Mouse (Mus musculus) urinary bladder, postnatal 36 days (tissue): ENCODE results near the gene Ifitm3.
"Not testable (repeated sequence)": the region's sequence is repeated elsewhere in the genome, so short reads cannot be mapped to it uniquely, and the experiment has no call there.

ENCODE experiments used
- DNase-seq, 2 experiments: peaks; one replicate each; pipeline ENCODE4 v3.0.0; 2022; ENCODE audit warnings: low spot score in 2 of 2, mixed read lengths in 1 of 2

Ifitm3 gene

GRCm38 (mm10) chr7:141010593-141010992 is at the start of gene Ifitm3:
Ifitm3 (minus strand) TSS chr7:141010770.
- DNase-seq = peak; percentile 62 to 69

GRCm38 (mm10) chr7:141059929-141060328 is 49.4 kb upstream of the Ifitm3 start:
- DNase-seq = no peak

DNA sequence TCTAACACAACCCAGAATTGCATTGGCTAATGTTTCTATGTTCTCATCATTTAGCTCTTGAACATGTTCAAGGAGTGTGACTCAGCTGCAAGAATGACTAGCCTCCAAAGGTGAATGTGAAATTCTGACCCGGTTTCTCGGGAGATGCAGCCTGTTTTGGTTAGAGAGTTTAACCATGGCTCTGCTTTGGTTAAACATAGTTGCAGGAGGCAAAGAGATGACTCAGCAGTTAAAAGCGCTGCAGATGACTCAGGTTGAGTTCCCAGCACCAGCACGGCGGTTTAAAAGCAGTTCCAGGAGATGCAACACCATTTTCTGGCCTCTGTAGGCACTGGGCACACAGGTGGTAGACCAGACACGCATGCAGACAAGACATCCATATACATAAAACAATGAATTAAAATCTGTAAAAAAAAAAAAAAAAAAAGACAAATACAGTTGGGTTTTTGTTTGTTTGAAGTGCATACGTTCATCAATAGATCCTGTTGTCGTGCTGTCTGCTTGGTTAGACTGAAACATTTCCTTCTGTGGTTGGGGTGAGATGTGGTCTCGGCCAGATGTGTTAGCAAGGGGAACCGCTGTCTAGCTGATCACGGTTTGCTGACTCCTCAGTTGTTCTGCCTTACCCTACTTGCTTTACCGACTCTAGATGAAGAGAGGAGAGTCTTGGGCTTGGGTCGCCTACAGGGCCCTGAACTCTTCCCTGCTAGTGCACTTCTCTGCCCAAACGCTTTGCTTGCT is 48.2 kb upstream of the Ifitm3 start:
- no peak for DNase-seq

DNA sequence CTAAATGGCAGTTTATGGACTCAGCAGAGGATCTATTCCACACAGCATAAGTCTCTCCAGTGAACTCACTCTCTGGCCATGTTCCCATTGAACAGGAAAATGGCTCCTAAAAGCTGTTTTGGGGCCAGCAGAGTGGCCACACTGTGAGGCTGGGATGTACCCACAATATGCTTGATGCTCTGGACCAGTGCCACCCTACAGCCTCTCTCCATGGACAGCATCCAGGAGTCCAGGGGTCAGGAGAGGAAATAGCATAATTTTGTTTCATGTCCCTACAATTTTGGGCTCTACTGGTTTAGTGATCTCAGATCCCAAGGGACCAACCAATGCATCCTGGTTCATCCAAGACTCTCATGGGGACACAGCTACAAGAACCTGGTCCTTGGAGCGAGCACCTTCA is 47.0 kb upstream of the Ifitm3 start:
- no peak for DNase-seq

- no peak for DNase-seq
These were observed 46.4 kb upstream of the Ifitm3 start for GRCm38 (mm10) chr7:141056976-141057375.

GRCm38 (mm10) chr7:141055785-141056184 is 45.2 kb upstream of the Ifitm3 start:
- no peak for DNase-seq

DNA sequence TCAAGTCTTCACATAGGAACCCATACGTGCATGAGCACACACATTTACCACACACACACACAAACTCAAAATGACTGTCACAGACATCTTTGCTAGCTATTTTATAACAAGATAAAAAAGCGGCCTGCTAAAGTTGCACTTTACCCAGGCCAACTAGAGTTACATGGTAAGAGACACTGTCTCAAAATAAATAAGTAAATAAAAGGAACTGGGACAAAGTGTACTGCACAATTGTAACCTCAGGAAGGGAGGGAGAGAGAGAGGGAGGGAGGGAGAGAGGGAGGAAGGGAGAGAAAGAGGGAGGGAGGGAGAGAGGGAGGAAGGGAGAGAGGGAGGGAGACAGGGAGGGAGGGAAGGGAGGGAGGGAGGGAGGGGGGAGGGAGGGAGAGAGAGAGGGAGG is 41.9 kb upstream of the Ifitm3 start:
- DNase-seq = no peak

- DNase-seq = no peak
These were observed 41.4 kb upstream of the Ifitm3 start for GRCm38 (mm10) chr7:141052016-141052415.

- DNase-seq = no peak
These were observed 40.6 kb upstream of the Ifitm3 start for GRCm38 (mm10) chr7:141051060-141051685.

- no peak for DNase-seq
These were observed 38.8 kb upstream of the Ifitm3 start for GRCm38 (mm10) chr7:141049326-141049725.

GRCm38 (mm10) chr7:141048226-141049218 is 38.0 kb upstream of the Ifitm3 start:
- peak; percentile 90 to 92 for DNase-seq

DNA sequence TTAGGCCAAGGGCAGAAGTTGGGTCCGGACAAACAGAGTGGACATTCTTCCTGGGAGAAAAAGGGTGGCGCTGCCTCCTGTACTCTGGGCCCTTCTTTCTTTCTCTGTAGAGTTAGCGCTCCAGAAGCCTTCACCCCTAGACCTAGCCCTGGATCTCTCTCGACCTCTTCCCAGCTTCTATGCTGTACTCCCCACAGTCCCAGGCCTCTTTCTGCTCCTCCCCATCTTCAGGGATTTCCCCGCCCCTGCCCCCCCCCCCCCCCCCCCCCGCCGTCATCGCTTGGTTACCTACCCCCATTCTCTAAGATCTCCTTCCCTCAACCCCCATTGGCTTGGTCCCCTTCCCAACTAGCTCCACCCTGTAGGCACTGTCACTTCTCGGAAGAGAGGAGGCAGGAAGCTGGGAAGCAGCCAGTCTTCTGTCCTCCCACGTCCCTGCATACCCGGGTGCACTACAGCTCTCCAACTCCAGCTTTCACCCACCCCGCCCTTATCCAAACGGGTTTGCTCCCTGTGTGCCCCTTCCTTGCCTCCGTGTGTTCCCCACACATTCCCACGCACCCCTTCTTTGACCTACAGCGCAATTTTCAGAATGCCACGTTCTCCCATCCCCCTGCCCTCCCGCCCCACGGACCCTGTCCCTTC is 37.1 kb upstream of the Ifitm3 start:
- peak; percentile 63 to 81 for DNase-seq

- no peak for DNase-seq
These were observed 36.5 kb upstream of the Ifitm3 start for GRCm38 (mm10) chr7:141046931-141047580.

DNA sequence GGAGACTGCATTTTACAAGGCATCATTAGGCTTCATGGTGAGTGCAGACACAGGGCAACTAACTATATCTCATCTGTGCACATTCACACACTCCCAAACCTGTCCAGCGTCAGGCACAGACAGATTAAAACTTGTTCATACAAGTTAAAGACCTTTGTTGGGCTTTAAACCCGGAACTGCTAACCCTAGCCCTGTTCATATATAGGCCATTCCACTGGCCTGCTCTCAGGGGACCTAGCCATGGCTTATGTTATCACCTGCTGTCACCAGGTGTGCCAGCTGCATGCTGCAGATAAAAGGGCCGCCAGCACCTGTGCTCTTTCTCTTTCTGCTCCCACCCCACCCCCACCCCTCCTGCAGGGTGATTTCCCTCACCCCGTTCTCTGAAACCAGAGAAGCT is 32.0 kb upstream of the Ifitm3 start:
- no peak for DNase-seq

- DNase-seq = peak; percentile 67 to 82
These were observed 31.1 kb upstream of the Ifitm3 start for GRCm38 (mm10) chr7:141041661-141042060.

DNA sequence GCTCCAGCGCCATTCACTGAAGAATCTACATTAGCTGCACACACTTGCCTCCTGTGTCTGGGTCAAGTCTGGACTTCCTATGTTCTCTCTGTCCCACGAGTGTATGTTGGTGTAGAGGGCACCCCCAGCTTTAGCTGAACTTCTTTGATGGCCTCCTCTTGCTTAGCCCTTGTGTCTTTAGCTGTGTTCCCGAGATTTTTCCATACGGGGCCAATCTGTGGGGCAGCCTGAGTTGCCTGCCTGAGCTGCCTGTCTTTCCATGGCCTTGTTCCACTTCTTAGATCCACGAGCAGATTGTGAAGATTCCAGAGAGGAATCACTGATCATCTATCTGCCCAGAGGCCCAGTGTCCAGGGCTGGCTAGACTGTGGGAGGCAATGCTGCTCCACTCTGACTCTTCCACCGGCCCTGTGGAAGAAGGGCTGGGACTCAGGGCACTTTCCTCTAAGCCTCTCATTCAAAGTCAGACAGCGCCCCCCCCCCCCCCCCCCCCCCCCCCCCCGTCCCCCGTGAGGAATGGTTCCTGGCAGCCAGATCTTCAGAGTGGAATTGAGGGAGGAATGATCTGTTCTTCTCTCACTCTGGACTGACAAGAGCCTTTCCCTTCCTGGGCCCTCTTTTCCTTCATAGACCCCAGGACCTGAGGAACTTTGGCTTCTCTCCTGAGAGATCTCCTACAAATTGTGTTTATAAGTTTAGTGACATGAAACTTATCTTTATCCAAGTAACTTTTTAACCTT is 30.5 kb upstream of the Ifitm3 start:
- no peak for DNase-seq

- DNase-seq = no peak
These were observed 29.0 kb upstream of the Ifitm3 start for GRCm38 (mm10) chr7:141039386-141040107.

GRCm38 (mm10) chr7:141038090-141039032 is 27.8 kb upstream of the Ifitm3 start:
- no peak for DNase-seq

DNA sequence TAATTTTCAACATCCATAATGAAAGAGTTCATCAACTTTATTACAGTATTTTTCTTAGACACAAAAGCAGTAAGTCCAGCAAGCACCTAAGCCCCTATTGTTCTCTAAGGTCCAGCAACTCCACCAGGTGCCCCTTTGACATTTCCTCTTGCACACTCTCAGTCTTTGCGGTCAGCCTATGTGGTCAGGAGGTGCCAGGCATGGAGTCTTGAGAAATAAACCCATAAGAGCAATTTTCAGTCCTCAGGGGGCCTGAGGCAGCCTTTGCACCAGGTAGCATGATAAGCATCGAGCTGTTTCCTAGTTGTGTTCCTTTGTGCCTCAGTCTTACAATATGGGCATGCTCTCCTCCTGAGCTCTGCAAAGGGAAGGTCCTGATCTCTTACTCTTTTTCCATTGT is 26.1 kb upstream of the Ifitm3 start:
- DNase-seq = not testable (repeated sequence)
